In the genomic region with DNA sequence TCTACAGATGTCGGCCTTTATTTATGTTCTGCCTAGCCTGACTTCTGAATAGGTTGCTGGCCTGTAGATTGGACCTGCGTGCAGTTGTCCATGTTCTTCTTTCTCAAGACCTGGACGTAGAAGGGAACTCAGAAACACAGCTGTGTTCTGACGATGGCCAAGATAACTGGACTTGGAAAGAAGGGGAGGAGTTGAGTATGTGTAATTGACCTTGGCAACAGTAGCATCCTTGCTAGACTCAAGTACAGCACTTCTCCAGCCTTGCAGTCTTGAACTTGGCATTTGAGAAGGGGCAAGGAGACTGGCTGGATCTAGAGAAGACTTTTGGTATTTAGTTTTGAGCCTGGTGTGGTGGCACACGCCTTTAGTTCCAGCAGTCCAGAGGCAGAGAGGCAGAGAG, we compare ENCODE assay signal across 23 mouse cellular contexts. TPM values are rescaled to one million over a fixed set of nuclear protein-coding genes. Genes with fewer than 3 reads are reported as not detected.
A peak's percentile ranks its signal among the peaks of the same experiment; 100 is the strongest.
DNase-seq lines count a peak whose midpoint lies in the region; ATAC-seq and TF ChIP-seq lines count a peak whose summit lies in the region.
"Had no signal": no experiment of that assay in that cellular context is flagged by ENCODE, and none has a peak within 500 bp of the region (broad histone marks: within the 10 kb centered on the region; RNA-seq: fewer than 3 reads in every experiment).

No protein-coding gene starts in this region.

- 0 out of 2 replicates have a peak, but pooled peaks cover 4% of the 10 kb centered on the region for H3K36me3 ChIP-seq in embryonic facial prominence, embryonic 14.5 days (ENCODE audit: control insufficient read depth, insufficient read depth, low read length)
- H3K36me3 ChIP-seq in embryonic facial prominence, embryonic 10.5 days (replicated peaks), result peaks cover 32% of the 10 kb centered on the region; the same call in 1 of the 2 replicates
- peaks cover 7% of the 10 kb centered on the region; the same call in 1 of the 2 replicates for H3K36me3 ChIP-seq in heart, postnatal 0 days (replicated peaks; ENCODE audit: control insufficient read depth, insufficient read depth, low read length)
- H3K36me3 ChIP-seq in heart, adult 2 months (ENCODE audit: control insufficient read depth, insufficient read depth, low read length), result peaks cover 41% of the 10 kb centered on the region
- H3K36me3 ChIP-seq: hindbrain, embryonic 12.5 days; midbrain, embryonic 13.5 days had no signal

- peak overlapping the region; percentile 19; the same call in 1 of the 2 replicates for H3K27ac ChIP-seq in embryonic facial prominence, embryonic 14.5 days (replicated peaks; ENCODE audit: low read depth, low read length)
- no peak overlapping the region for H3K27ac ChIP-seq in embryonic facial prominence, embryonic 10.5 days (replicated peaks)
- H3K27ac ChIP-seq in heart, postnatal 0 days (ENCODE audit: low read depth), result peak overlapping the region; percentile 28; the same call in 1 of the 2 replicates
- no peak overlapping the region for H3K27ac ChIP-seq in heart, adult 2 months
- H3K27ac ChIP-seq in brown adipose tissue, adult 24 weeks (replicated peaks; ENCODE audit: low read depth, low read length), result peak overlapping the region; percentile 76
- H3K27ac ChIP-seq: forebrain, embryonic 13.5 days; hindbrain, embryonic 12.5 days; liver, embryonic 14.5 days; midbrain, embryonic 13.5 days had no signal

- 0 out of 2 replicates have a peak, but pooled peaks cover 4% of the 10 kb centered on the region for H3K4me1 ChIP-seq in embryonic facial prominence, embryonic 14.5 days (ENCODE audit: control insufficient read depth, insufficient read depth, low read length)
- H3K4me1 ChIP-seq in embryonic facial prominence, embryonic 10.5 days, result peaks cover 13% of the 10 kb centered on the region
- H3K4me1 ChIP-seq in heart, postnatal 0 days (ENCODE audit: control insufficient read depth, insufficient read depth), result peaks cover 15% of the 10 kb centered on the region
- H3K4me1 ChIP-seq in heart, adult 2 months (ENCODE audit: control insufficient read depth, insufficient read depth, low read length), result peaks cover 22% of the 10 kb centered on the region
- H3K4me1 ChIP-seq in brown adipose tissue, adult 24 weeks (ENCODE audit: control insufficient read depth, insufficient read depth, insufficient read length, low read length), result peaks cover 23% of the 10 kb centered on the region
- H3K4me1 ChIP-seq: forebrain, embryonic 13.5 days; hindbrain, embryonic 12.5 days; midbrain, embryonic 13.5 days had no signal

- TF ChIP-seq CTCF in heart, postnatal 0 days (IDR thresholded peaks at IDR 0.05; ENCODE audit: low read depth), result no peak
- TF ChIP-seq CTCF in heart, adult 2 months (IDR thresholded peaks at IDR 0.05), result no peak

- intact Hi-C loops in heart, adult 2 months (cut with DNase I), result no loop called here

- no peak overlapping the region for H3K4me2 ChIP-seq in embryonic facial prominence, embryonic 14.5 days (ENCODE audit: low read depth, low read length)
- H3K4me2 ChIP-seq in heart, postnatal 0 days (ENCODE audit: low read depth, low read length), result no peak overlapping the region
- H3K4me2 ChIP-seq: forebrain, embryonic 13.5 days; hindbrain, embryonic 12.5 days; limb, embryonic 13.5 days; midbrain, embryonic 13.5 days had no signal

- 80% methylated on average over 5 of the region's 5 CpGs for WGBS in embryonic facial prominence, embryonic 14.5 days
- 88% methylated on average over 5 of the region's 5 CpGs for WGBS in embryonic facial prominence, embryonic 10.5 days
- WGBS in heart, postnatal 0 days, result 71% methylated on average over 5 of the region's 5 CpGs
- 64% methylated on average over 5 of the region's 5 CpGs for WGBS in heart, adult 2 months

- ATAC-seq in embryonic facial prominence, embryonic 14.5 days (ENCODE audit: low read depth), result no peak
- no peak for ATAC-seq in heart, postnatal 0 days (ENCODE audit: insufficient read depth, low read depth)
- ATAC-seq: CD4-positive, CD25-positive, alpha-beta regulatory T cell, adult 4 months; forebrain, embryonic 13.5 days; intestine, postnatal 0 days; midbrain, embryonic 13.5 days had no signal

- no peaks in the 10 kb centered on the region for H3K27me3 ChIP-seq in embryonic facial prominence, embryonic 14.5 days (replicated peaks; ENCODE audit: control insufficient read depth, insufficient read depth, low read length)
- H3K27me3 ChIP-seq in embryonic facial prominence, embryonic 10.5 days (replicated peaks; ENCODE audit: low read depth, poor library complexity, severe bottlenecking), result no peaks in the 10 kb centered on the region
- no peaks in the 10 kb centered on the region for H3K27me3 ChIP-seq in heart, postnatal 0 days (ENCODE audit: control insufficient read depth, insufficient read depth, low read length)
- no peaks in the 10 kb centered on the region for H3K27me3 ChIP-seq in heart, adult 2 months (ENCODE audit: control insufficient read depth, insufficient read depth, low read length)
- H3K27me3 ChIP-seq: forebrain, embryonic 13.5 days; hindbrain, embryonic 12.5 days; limb, embryonic 13.5 days; megakaryocyte, embryonic 14.5 days; midbrain, embryonic 13.5 days had no signal

- no peak overlapping the region for H3K4me3 ChIP-seq in embryonic facial prominence, embryonic 14.5 days (ENCODE audit: low read depth, low read length)
- no peak overlapping the region for H3K4me3 ChIP-seq in embryonic facial prominence, embryonic 10.5 days
- no peak overlapping the region for H3K4me3 ChIP-seq in heart, postnatal 0 days (ENCODE audit: low read depth, low read length)
- no peak overlapping the region for H3K4me3 ChIP-seq in heart, adult 2 months
- no peak overlapping the region for H3K4me3 ChIP-seq in brown adipose tissue, adult 24 weeks (ENCODE audit: insufficient read depth, low read depth, low read length)
- H3K4me3 ChIP-seq: erythroblast, embryonic 14.5 days; forebrain, embryonic 13.5 days; hindbrain, embryonic 12.5 days; layer of hippocampus, adult 2 months; limb, embryonic 13.5 days; megakaryocyte, embryonic 14.5 days; midbrain, embryonic 13.5 days had no signal

- no peak for TF ChIP-seq EP300 in heart, postnatal 0 days (IDR thresholded peaks at IDR 0.05; ENCODE audit: low read depth)
- TF ChIP-seq EP300 in heart, adult 2 months (IDR thresholded peaks at IDR 0.05; ENCODE audit: insufficient read depth, low read depth, low read length), result no peak

- no peak overlapping the region for H3K9ac ChIP-seq in embryonic facial prominence, embryonic 14.5 days (ENCODE audit: low read depth, low read length)
- no peak overlapping the region for H3K9ac ChIP-seq in heart, postnatal 0 days (replicated peaks; ENCODE audit: low read depth, low read length)
- no peak overlapping the region for H3K9ac ChIP-seq in heart, adult 2 months (ENCODE audit: low read depth, low read length)
- H3K9ac ChIP-seq: forebrain, embryonic 13.5 days; hindbrain, embryonic 12.5 days; limb, embryonic 13.5 days; liver, embryonic 14.5 days; midbrain, embryonic 13.5 days had no signal

- DNase-seq in embryonic facial prominence, embryonic 14.5 days (ENCODE audit: low spot score), result no peak
- DNase-seq in embryonic facial prominence, embryonic 10.5 days (ENCODE audit: low spot score), result no peak
- no peak for DNase-seq in heart, postnatal 0 days (ENCODE audit: low spot score)
- no peak for DNase-seq in heart, adult 2 months
- DNase-seq in skeletal muscle tissue, adult 2 months (ENCODE audit: low read depth, low spot score), result peak; percentile 67
- no peak for DNase-seq in right cerebral cortex, postnatal 4 days
- DNase-seq: cerebellum, adult 9-10 months; gastrocnemius, postnatal 10 days; kidney, postnatal 25 days; lung, postnatal 10 days; spleen, adult 18-20 months; thymus, postnatal 14 days had no signal

- H3K79me2 ChIP-seq in heart, adult 2 months (replicated peaks; ENCODE audit: control insufficient read depth, insufficient read depth, low read length), result peaks cover 5% of the 10 kb centered on the region

- no peaks in the 10 kb centered on the region for H3K9me3 ChIP-seq in embryonic facial prominence, embryonic 14.5 days (ENCODE audit: control insufficient read depth, low read length)
- H3K9me3 ChIP-seq in embryonic facial prominence, embryonic 10.5 days, result no peaks in the 10 kb centered on the region
- no peaks in the 10 kb centered on the region for H3K9me3 ChIP-seq in heart, postnatal 0 days (replicated peaks; ENCODE audit: control insufficient read depth, low read length)
- H3K9me3 ChIP-seq: forebrain, embryonic 13.5 days; hindbrain, embryonic 12.5 days; limb, embryonic 13.5 days; megakaryocyte, embryonic 14.5 days; midbrain, embryonic 13.5 days had no signal

- TF ChIP-seq POLR2A in heart, adult 2 months (IDR thresholded peaks at IDR 0.05; ENCODE audit: insufficient read depth, low read depth, low read length), result no peak

RNA-seq across cellular contexts. Expression of a gene that starts 10.9 kb away (rescaled TPM):
- polyA plus RNA-seq in embryonic facial prominence, embryonic 14.5 days (2014; fragmentation: Nextera tagmentation; extraction: Ambion mirVana), result 10.5 and 12.8 TPM in 2 replicates
- 5.8 and 6.4 TPM in 2 replicates for polyA plus RNA-seq in embryonic facial prominence, embryonic 10.5 days (2016; fragmentation: Nextera tagmentation; extraction: Ambion mirVana)
- total RNA-seq in heart, postnatal 0 days (2014; rRNA removed; ENCODE audit: low replicate concordance), result 14.4 and 24.0 TPM in 2 replicates
- polyA plus RNA-seq in heart, postnatal 0 days (2015; fragmentation: Nextera tagmentation; extraction: Ambion mirVana), result 2.7 and 3.2 TPM in 2 replicates
- 10 to 100 TPM; 17.2 to 18.5 TPM for total RNA-seq in heart, adult 2 months (2021)
- 4.7 and 13.7 TPM in 2 replicates for polyA plus RNA-seq in heart, adult 2 months (2012; rRNA removed)
- polyA plus RNA-seq in brown adipose tissue, adult 24 weeks (2012; ENCODE audit: insufficient read depth, insufficient read length, missing spikeins), result 12.7 TPM in 2 replicates

Comparison
In these comparisons a context has a peak if more than half of its experiments do, and no peak if none do; other contexts are left out.
1. H3K27ac ChIP-seq: peak in embryonic facial prominence, embryonic 14.5 days (single experiment), heart, postnatal 0 days (single experiment) and brown adipose tissue, adult 24 weeks (single experiment); none in embryonic facial prominence, embryonic 10.5 days (single experiment) and heart, adult 2 months (single experiment).